Mouse (Mus musculus): ENCODE measurements around the gene Sgk2. TPM values are rescaled to one million over a fixed set of nuclear protein-coding genes. Genes with fewer than 3 reads are reported as not detected.

Gene Sgk2
- polyA plus RNA-seq, 1 experiment from 2014 or later: 9.4 TPM

- Histone ChIP-seq H3K4me1 (ENCODE audit: insufficient read depth) (peaks cover 8% of the 10 kb centered on the region), H3K27ac (ENCODE audit: low read depth) (no peak overlapping the region), H3K4me2 (ENCODE audit: low read depth, low read length) (no peak overlapping the region), H3K36me3 (replicated peaks; ENCODE audit: insufficient read depth, low read length) (no peaks in the 10 kb centered on the region), H3K9ac (replicated peaks) (no peak overlapping the region), H3K4me3 (ENCODE audit: low read depth, low read length) (no peak overlapping the region), H3K27me3 (ENCODE audit: insufficient read depth, low read length) (no peaks in the 10 kb centered on the region), H3K9me3 (ENCODE audit: low read length) (no peaks in the 10 kb centered on the region)
- no peak for TF ChIP-seq EP300 (IDR thresholded peaks at IDR 0.05; ENCODE audit: low read depth)
- ATAC-seq (no peak), DNase-seq (no peak)
- 72% methylated on average over 6 of the region's 6 CpGs for WGBS (ENCODE audit: insufficient replicate concordance)
Measured at GRCm38 (mm10) chr2:162970896-162971295, 16.2 kb upstream of the Sgk2 start.

- ATAC-seq: peak; percentile 89
- no peak overlapping the region for H3K9ac ChIP-seq (replicated peaks)
- peak; percentile 81; the same call in 1 of the 2 replicates for TF ChIP-seq EP300 (IDR thresholded peaks at IDR 0.05; ENCODE audit: low read depth)
- no peak for TF ChIP-seq CTCF (IDR thresholded peaks at IDR 0.05; ENCODE audit: low read depth)
- no peak overlapping the region for H3K4me2 ChIP-seq (ENCODE audit: low read depth, low read length)
- peak; percentile 44 for DNase-seq
- H3K4me3 ChIP-seq (ENCODE audit: low read depth, low read length): no peak overlapping the region
- H3K27me3 ChIP-seq (ENCODE audit: insufficient read depth, low read length): no peaks in the 10 kb centered on the region
- no peaks in the 10 kb centered on the region for H3K36me3 ChIP-seq (replicated peaks; ENCODE audit: insufficient read depth, low read length)
- H3K4me1 ChIP-seq (ENCODE audit: insufficient read depth): peaks cover 8% of the 10 kb centered on the region
- no peaks in the 10 kb centered on the region for H3K9me3 ChIP-seq (ENCODE audit: low read length)
- 13% methylated on average over 7 of the region's 7 CpGs for WGBS (ENCODE audit: insufficient replicate concordance)
- H3K27ac ChIP-seq (ENCODE audit: low read depth): peak overlapping the region; percentile 60
Measured at GRCm38 (mm10) chr2:162972752-162973151, 14.4 kb upstream of the Sgk2 start.

GRCm38 (mm10) chr2:162973206-162973605 lies 13.9 kb upstream of the Sgk2 start:
- 53% methylated on average over 5 of the region's 5 CpGs for WGBS (ENCODE audit: insufficient replicate concordance)
- H3K4me1 ChIP-seq (ENCODE audit: insufficient read depth): peaks cover 8% of the 10 kb centered on the region
- ATAC-seq (peak; percentile 52), DNase-seq (no peak)
- no peaks in the 10 kb centered on the region for H3K9me3 ChIP-seq (ENCODE audit: low read length)
- no peak overlapping the region for H3K4me3 ChIP-seq (ENCODE audit: low read depth, low read length)
- H3K27me3 ChIP-seq (ENCODE audit: insufficient read depth, low read length): no peaks in the 10 kb centered on the region
- no peak for TF ChIP-seq CTCF (IDR thresholded peaks at IDR 0.05; ENCODE audit: low read depth)
- no peak overlapping the region for H3K4me2 ChIP-seq (ENCODE audit: low read depth, low read length)
- no peaks in the 10 kb centered on the region for H3K36me3 ChIP-seq (replicated peaks; ENCODE audit: insufficient read depth, low read length)
- H3K27ac ChIP-seq (ENCODE audit: low read depth): peak overlapping the region; percentile 60
- H3K9ac ChIP-seq (replicated peaks): no peak overlapping the region

GRCm38 (mm10) chr2:162973637-162974036 lies 13.5 kb upstream of the Sgk2 start:
- DNase-seq: no peak
- WGBS (ENCODE audit: insufficient replicate concordance): 42% methylated on average over 11 of the region's 11 CpGs
- Histone ChIP-seq H3K9me3 (ENCODE audit: low read length) (no peaks in the 10 kb centered on the region), H3K4me1 (ENCODE audit: insufficient read depth) (peaks cover 8% of the 10 kb centered on the region), H3K4me3 (ENCODE audit: low read depth, low read length) (no peak overlapping the region), H3K9ac (replicated peaks) (no peak overlapping the region), H3K27me3 (ENCODE audit: insufficient read depth, low read length) (no peaks in the 10 kb centered on the region), H3K27ac (ENCODE audit: low read depth) (no peak overlapping the region), H3K36me3 (replicated peaks; ENCODE audit: insufficient read depth, low read length) (no peaks in the 10 kb centered on the region), H3K4me2 (ENCODE audit: low read depth, low read length) (no peak overlapping the region)
- ATAC-seq: no peak
- TF ChIP-seq EP300 (IDR thresholded peaks at IDR 0.05; ENCODE audit: low read depth) (no peak), CTCF (IDR thresholded peaks at IDR 0.05; ENCODE audit: low read depth) (no peak)

- TF ChIP-seq CTCF (IDR thresholded peaks at IDR 0.05; ENCODE audit: low read depth) (no peak), EP300 (IDR thresholded peaks at IDR 0.05; ENCODE audit: low read depth) (no peak)
- 78% methylated on average over 11 of the region's 11 CpGs for WGBS (ENCODE audit: insufficient replicate concordance)
- H3K9me3 ChIP-seq (ENCODE audit: low read length): no peaks in the 10 kb centered on the region
- no peak overlapping the region for H3K4me2 ChIP-seq (ENCODE audit: low read depth, low read length)
- ATAC-seq (no peak), DNase-seq (no peak)
- H3K4me1 ChIP-seq (ENCODE audit: insufficient read depth): peaks cover 8% of the 10 kb centered on the region
- no peaks in the 10 kb centered on the region for H3K27me3 ChIP-seq (ENCODE audit: insufficient read depth, low read length)
- H3K36me3 ChIP-seq (replicated peaks; ENCODE audit: insufficient read depth, low read length): no peaks in the 10 kb centered on the region
- no peak overlapping the region for H3K9ac ChIP-seq (replicated peaks)
- H3K4me3 ChIP-seq (ENCODE audit: low read depth, low read length): no peak overlapping the region
- no peak overlapping the region; the same call in 1 of the 2 replicates for H3K27ac ChIP-seq (ENCODE audit: low read depth)
Measured at GRCm38 (mm10) chr2:162975157-162975775, 11.9 kb upstream of the Sgk2 start.

- H3K4me3 ChIP-seq (ENCODE audit: low read depth, low read length): no peak overlapping the region
- no peaks in the 10 kb centered on the region for H3K36me3 ChIP-seq (replicated peaks; ENCODE audit: insufficient read depth, low read length)
- ATAC-seq: no peak
- H3K4me1 ChIP-seq (ENCODE audit: insufficient read depth): peaks cover 8% of the 10 kb centered on the region
- 67% methylated on average over 4 of the region's 4 CpGs for WGBS (ENCODE audit: insufficient replicate concordance)
- no peak overlapping the region for H3K9ac ChIP-seq (replicated peaks)
- no peaks in the 10 kb centered on the region for H3K9me3 ChIP-seq (ENCODE audit: low read length)
- no peak overlapping the region for H3K4me2 ChIP-seq (ENCODE audit: low read depth, low read length)
- no peak for TF ChIP-seq CTCF (IDR thresholded peaks at IDR 0.05; ENCODE audit: low read depth)
- peak overlapping the region; percentile 16; the same call in 1 of the 2 replicates for H3K27ac ChIP-seq (ENCODE audit: low read depth)
- no peak for DNase-seq
- H3K27me3 ChIP-seq (ENCODE audit: insufficient read depth, low read length): no peaks in the 10 kb centered on the region
Measured at GRCm38 (mm10) chr2:162976001-162976400, 11.1 kb upstream of the Sgk2 start.
